Mouse (Mus musculus) CH12.LX (cell line): ENCODE results near the gene 4930404N11Rik. TPM values are rescaled to one million over a fixed set of nuclear protein-coding genes. Genes with fewer than 3 reads are reported as not detected.
A peak's percentile ranks its signal among the peaks of the same experiment; 100 is the strongest.

Experiments
- DNase-seq: peaks from one replicate; pipeline ENCODE4 v3.0.0-alpha.2; 2013; ENCODE audit errors: extremely low read depth
- H3K27ac ChIP-seq: 2 replicates; pipeline ENCODE4 v1.5.1; 2012; ENCODE audit warnings: low read depth, mild to moderate bottlenecking, control low read depth, moderate library complexity; ENCODE audit not compliant: insufficient read depth
- H3K27me3 ChIP-seq: replicated peaks from 2 replicates; pipeline ENCODE3; 2012; ENCODE audit warnings: inconsistent platforms
- H3K36me3 ChIP-seq, 2 experiments: replicated peaks in 1 of 2; 2 replicates each; pipeline versions ENCODE3 to v1.6.1; 2012; ENCODE audit warnings: inconsistent platforms in 1 of 2, low read length in 1 of 2, mild to moderate bottlenecking in 1 of 2, mixed read lengths in 1 of 2, moderate library complexity in 1 of 2; ENCODE audit not compliant: control insufficient read depth in 1 of 2, insufficient read depth in 1 of 2
- H3K4me1 ChIP-seq, 2 experiments: 2 replicates each; pipeline ENCODE4 v1.6.1; 2012; ENCODE audit warnings: inconsistent platforms in 1 of 2, moderate library complexity in 1 of 2; ENCODE audit not compliant: insufficient read depth in 2 of 2, control insufficient read depth in 1 of 2
- H3K4me2 ChIP-seq: 2 replicates; pipeline ENCODE4 v1.6.1; 2012; ENCODE audit warnings: low read depth, mild to moderate bottlenecking, control low read depth; ENCODE audit not compliant: poor library complexity, insufficient read depth, severe bottlenecking
- H3K4me3 ChIP-seq, 3 experiments: fragments of 150-350 bp in 1 of 3; sonication (generic) in 1 of 3; replicated peaks in 1 of 3; 2 replicates each; pipeline versions ENCODE3 to v1.5.1; 2011 to 2012; ENCODE audit warnings: low read depth in 2 of 3, low read length in 2 of 3, mild to moderate bottlenecking in 2 of 3, moderate library complexity in 2 of 3, control low read depth in 1 of 3, improper control_type of control experiment in 1 of 3, inconsistent platforms in 1 of 3, mixed read lengths in 1 of 3; ENCODE audit not compliant: poor library complexity in 1 of 3
- H3K79me2 ChIP-seq: replicated peaks from 2 replicates; pipeline ENCODE4 v1.6.1; 2012; ENCODE audit warnings: mild to moderate bottlenecking, moderate library complexity; ENCODE audit not compliant: control insufficient read depth, poor library complexity, insufficient read depth, severe bottlenecking; ENCODE audit errors: extremely low read depth
- H3K9ac ChIP-seq: 2 replicates; pipeline ENCODE4 v1.6.1; 2012; ENCODE audit warnings: low read depth, mild to moderate bottlenecking, control low read depth, moderate library complexity; ENCODE audit not compliant: insufficient read depth
- H3K9me3 ChIP-seq: replicated peaks from 2 replicates; pipeline ENCODE3; 2012; ENCODE audit warnings: low read length, inconsistent platforms, mixed read lengths
- BHLHE40 ChIP-seq: IDR thresholded peaks from 2 replicates; pipeline ENCODE4 v1.6.1; 2011; ENCODE audit warnings: mild to moderate bottlenecking, low read depth, low read length, improper control_type of control experiment
- CHD2 ChIP-seq: IDR thresholded peaks from 2 replicates; pipeline ENCODE4 v1.6.1; 2011; ENCODE audit warnings: low read length, improper control_type of control experiment
- CTCF ChIP-seq, 2 experiments: IDR thresholded peaks in 1 of 2; conservative IDR thresholded peaks in 1 of 2; 2 replicates each; pipeline ENCODE4 v1.5.1; 2011 to 2012; ENCODE audit warnings: low read depth in 2 of 2, low read length in 2 of 2, improper control_type of control experiment in 1 of 2, inconsistent platforms in 1 of 2, mild to moderate bottlenecking in 1 of 2, moderate library complexity in 1 of 2
- E2F4 ChIP-seq: IDR thresholded peaks from 2 replicates; pipeline ENCODE4 v1.6.1; 2011; ENCODE audit warnings: low read depth, low read length, improper control_type of control experiment; ENCODE audit not compliant: insufficient replicate concordance
- ELF1 ChIP-seq: IDR thresholded peaks from 2 replicates; pipeline ENCODE4 v1.6.1; 2014; ENCODE audit warnings: low read depth, mild to moderate bottlenecking, inconsistent platforms, low read length, improper control_type of control experiment
- ETS1 ChIP-seq: conservative IDR thresholded peaks from 2 replicates; pipeline ENCODE4 v1.6.1; 2012; ENCODE audit warnings: low read depth, mild to moderate bottlenecking, inconsistent platforms, low read length, improper control_type of control experiment, moderate library complexity
- GABPA ChIP-seq: IDR thresholded peaks from 2 replicates; pipeline ENCODE4 v1.6.1; 2012; ENCODE audit warnings: low read depth, low read length, improper control_type of control experiment, inconsistent platforms; ENCODE audit not compliant: insufficient replicate concordance
- HCFC1 ChIP-seq: IDR thresholded peaks from 2 replicates; pipeline ENCODE4 v1.6.1; 2012; ENCODE audit warnings: low read depth, mild to moderate bottlenecking, inconsistent platforms, low read length, improper control_type of control experiment
- IRF4 ChIP-seq: IDR thresholded peaks from 2 replicates; pipeline ENCODE4 v1.6.1; 2014; ENCODE audit warnings: low read depth, mild to moderate bottlenecking, inconsistent platforms, low read length, improper control_type of control experiment
- JUN ChIP-seq: IDR thresholded peaks from 2 replicates; pipeline ENCODE4 v1.6.1; 2011; ENCODE audit warnings: low read depth, mild to moderate bottlenecking, low read length, improper control_type of control experiment, moderate library complexity; ENCODE audit not compliant: insufficient read depth
- JUND ChIP-seq: conservative IDR thresholded peaks from 2 replicates; pipeline ENCODE4 v1.6.1; 2011; ENCODE audit warnings: low read depth, low read length, improper control_type of control experiment
- KAT2A ChIP-seq: IDR thresholded peaks from 2 replicates; pipeline ENCODE4 v1.6.1; 2012; ENCODE audit warnings: low read length, improper control_type of control experiment, inconsistent platforms; ENCODE audit not compliant: insufficient replicate concordance
- MAFK ChIP-seq: IDR thresholded peaks from 2 replicates; pipeline ENCODE4 v1.6.1; 2011; ENCODE audit warnings: low read length, improper control_type of control experiment; ENCODE audit not compliant: insufficient replicate concordance
- MAX ChIP-seq: IDR thresholded peaks from 2 replicates; pipeline ENCODE4 v1.6.1; 2011; ENCODE audit warnings: low read length, improper control_type of control experiment
- MAZ ChIP-seq: IDR thresholded peaks from 2 replicates; pipeline ENCODE4 v1.6.1; 2012; ENCODE audit warnings: low read depth, mild to moderate bottlenecking, inconsistent platforms, low read length, improper control_type of control experiment, moderate library complexity
- MEF2A ChIP-seq: IDR thresholded peaks from 2 replicates; pipeline ENCODE4 v1.6.1; 2014; ENCODE audit warnings: low read depth, mild to moderate bottlenecking, inconsistent platforms, low read length, improper control_type of control experiment, borderline replicate concordance
- MYC ChIP-seq: IDR thresholded peaks from 2 replicates; pipeline ENCODE4 v1.6.1; 2011; ENCODE audit warnings: low read depth, mild to moderate bottlenecking, improper control_type of control experiment, low read length
- NRF1 ChIP-seq: IDR thresholded peaks from 2 replicates; pipeline ENCODE4 v1.6.1; 2014; ENCODE audit warnings: low read depth, mild to moderate bottlenecking, inconsistent platforms, low read length, improper control_type of control experiment, moderate library complexity
- POLR2A ChIP-seq: IDR thresholded peaks from 2 replicates; pipeline ENCODE4 v1.6.1; 2011; ENCODE audit warnings: low read depth, mild to moderate bottlenecking, improper control_type of control experiment, low read length
- RAD21 ChIP-seq: IDR thresholded peaks from 2 replicates; pipeline ENCODE4 v1.6.1; 2011; ENCODE audit warnings: low read depth, mild to moderate bottlenecking, low read length, improper control_type of control experiment, moderate library complexity
- RCOR1 ChIP-seq: conservative IDR thresholded peaks from 2 replicates; pipeline ENCODE4 v1.6.1; 2012; ENCODE audit warnings: low read depth, mild to moderate bottlenecking, inconsistent platforms, low read length, improper control_type of control experiment
- SIN3A ChIP-seq: IDR thresholded peaks from 2 replicates; pipeline ENCODE4 v1.6.1; 2012; ENCODE audit warnings: low read length, improper control_type of control experiment, inconsistent platforms
- SMC3 ChIP-seq: IDR thresholded peaks from 2 replicates; pipeline ENCODE4 v1.6.1; 2011; ENCODE audit warnings: low read depth, low read length, improper control_type of control experiment
- TBP ChIP-seq: conservative IDR thresholded peaks from 2 replicates; pipeline ENCODE4 v1.6.1; 2011; ENCODE audit warnings: low read depth, low read length, improper control_type of control experiment
- TCF12 ChIP-seq: IDR thresholded peaks from 2 replicates; pipeline ENCODE4 v1.6.1; 2014; ENCODE audit warnings: low read depth, mild to moderate bottlenecking, inconsistent platforms, low read length, improper control_type of control experiment
- UBTF ChIP-seq: IDR thresholded peaks from 2 replicates; pipeline ENCODE4 v1.6.1; 2012; ENCODE audit warnings: low read depth, mild to moderate bottlenecking, inconsistent platforms, low read length, improper control_type of control experiment, moderate library complexity
- USF1 ChIP-seq: IDR thresholded peaks from 2 replicates; pipeline ENCODE4 v1.6.1; 2014; ENCODE audit warnings: low read depth, mild to moderate bottlenecking, inconsistent platforms, low read length, improper control_type of control experiment
- USF2 ChIP-seq: conservative IDR thresholded peaks from 2 replicates; pipeline ENCODE4 v1.6.1; 2011; ENCODE audit warnings: low read depth, low read length, improper control_type of control experiment
- ZMIZ1 ChIP-seq: IDR thresholded peaks from 2 replicates; pipeline ENCODE4 v1.6.1; 2012; ENCODE audit warnings: low read depth, mild to moderate bottlenecking, inconsistent platforms, low read length, improper control_type of control experiment
- ZNF384 ChIP-seq: IDR thresholded peaks from 2 replicates; pipeline ENCODE4 v1.6.1; 2012; ENCODE audit warnings: low read depth, low read length, improper control_type of control experiment, inconsistent platforms
- dilution Hi-C: fragments of 300-500 bp; cut with MboI; formaldehyde crosslinking; loops from 2 replicates; pipeline ENCODE4 v1.14.3; 2020; ENCODE audit warnings: low sequenced_read_pairs; ENCODE audit not compliant: extremely low pct_unique_long_range_greater_than_20kb, extremely low pct_ligation_motif_present
- in situ Hi-C: fragments of 300-500 bp; cut with MboI; formaldehyde crosslinking; loops from 3 replicates; pipeline ENCODE4 v1.14.3; 2019; ENCODE audit warnings: low sequenced_read_pairs, low pct_ligation_motif_present, low pct_unique_long_range_greater_than_20kb, mixed read lengths
- polyA plus RNA-seq: library from polyadenylated mRNA; unstranded; fragments of >175 nt; gene quantifications from 2 replicates; pipeline ENCODE4 v1.2.1, GENCODE M21; 2012; ENCODE audit warnings: low read depth; ENCODE audit not compliant: insufficient read length
- total RNA-seq, 2 experiments: library from RNA; depleted of rRNA; stranded (reverse); fragments of 300-350 nt in 1 of 2; fragments of >200 nt in 1 of 2; gene quantifications; 2 replicates each; pipeline ENCODE4 v1.2.3; 2012 to 2014

Gene 4930404N11Rik
- total and polyA plus RNA-seq, 3 experiments, result 0.23 to 5.2 (median 2.7) TPM

- H3K27me3 ChIP-seq, result no peaks in the 10 kb centered on the region
- H3K4me1 ChIP-seq, result peaks cover 7 to 36% of the 10 kb centered on the region in 2 experiments
- TF ChIP-seq GABPA (no peak), CHD2 (peak; percentile 81; the same call in 1 of the 2 replicates), KAT2A (peak; percentile 76; the same call in 1 of the 2 replicates), SIN3A (peak; percentile 62), SMC3 (peak; percentile 51), RAD21 (peak; percentile 32), MEF2A (peak; percentile 53; the same call in 1 of the 2 replicates), RCOR1 (0 out of 2 replicates have a peak, but pooled peaks have one; percentile 63), ZMIZ1 (peak; percentile 56; the same call in 1 of the 2 replicates), USF2 (no peak), MAX (peak; percentile 48; the same call in 1 of the 2 replicates), TBP (peak; percentile 84; the same call in 1 of the 2 replicates), MYC (no peak), MAZ (peak; percentile 49; the same call in 1 of the 2 replicates), POLR2A (peak; percentile 65), JUND (no peak), E2F4 (no peak), ETS1 (no peak), BHLHE40 (peak; percentile 42; the same call in 1 of the 2 replicates), UBTF (no peak), TCF12 (peak; percentile 51), IRF4 (peak; percentile 5; the same call in 1 of the 2 replicates), ELF1 (peak; percentile 63), USF1 (peak; percentile 6; the same call in 1 of the 2 replicates), MAFK (no peak), JUN (no peak), ZNF384 (peak; percentile 81), NRF1 (peak; percentile 70), HCFC1 (peak; percentile 87), CTCF (conservative IDR thresholded peaks at IDR 0.05 in 1 of 2, IDR thresholded peaks at IDR 0.05 in 1 of 2; ENCODE audit: low read depth in 2 of 2, low read length in 2 of 2) (peak; percentile 80 to 81)
- H3K9me3 ChIP-seq, result no peaks in the 10 kb centered on the region
- dilution Hi-C loops, result no loop called here
- DNase-seq, result peak; percentile 97
- peaks cover 20 to 33% of the 10 kb centered on the region in 2 experiments for H3K36me3 ChIP-seq
- no peaks in the 10 kb centered on the region for H3K79me2 ChIP-seq
- H3K4me3 ChIP-seq, result peak within 1 kb of the TSS; percentile 74 to 89 (median 80)
- 0 out of 2 replicates have a peak within 1 kb of the TSS, but pooled peaks have one; percentile 2 for H3K27ac ChIP-seq
- peak within 1 kb of the TSS; percentile 80 for H3K9ac ChIP-seq
- H3K4me2 ChIP-seq, result peak within 1 kb of the TSS; percentile 89
- in situ Hi-C loops, result loop anchor here (10.0 kb wide), 1 partner anchor 156 kb away; no protein-coding TSS in a partner anchor
Measured at GRCm38 (mm10) chr10:81350351-81351063, 15.1 kb downstream of the 4930404N11Rik start, which contains the start of gene Hmg20b. Gene Hmg20b (minus strand): TSS chr10:81350480.
